Mouse (Mus musculus): ENCODE data around the gene Acvr1. TPM values are rescaled to one million over a fixed set of nuclear protein-coding genes. Genes with fewer than 3 reads are reported as not detected.

Acvr1 gene
- total and polyA plus RNA-seq, 2 experiments from 2014 or later, result 4.1 to 10.0 TPM

DNA sequence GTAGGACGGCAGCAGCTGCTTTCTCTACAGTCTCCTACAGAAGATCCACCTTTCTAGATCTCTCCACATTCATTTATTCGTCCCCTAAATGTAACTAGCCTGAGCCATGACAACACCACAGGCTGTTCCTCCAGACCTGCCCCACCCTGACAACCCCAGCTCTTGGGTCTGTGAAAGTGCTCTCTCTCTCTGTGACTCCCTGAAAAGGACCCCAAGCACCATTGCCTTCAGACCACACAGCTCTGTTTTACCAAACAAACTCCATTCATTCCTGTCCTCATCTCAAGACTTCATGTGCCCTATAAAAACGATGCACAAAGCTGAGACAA is 208.9 kb downstream of the Acvr1 start:
- H3K9me3 ChIP-seq (ENCODE audit: low read length), result no peaks in the 10 kb centered on the region
- ATAC-seq (ENCODE audit: low FRiP score), result 0 out of 2 replicates have a peak, but pooled peaks have one; percentile 2
- WGBS, result 13% methylated on average over 3 of the region's 3 CpGs
- H3K4me3 ChIP-seq (ENCODE audit: low read depth, low read length), result peak overlapping the region; percentile 58
- no peak overlapping the region for H3K27ac ChIP-seq (ENCODE audit: low read depth, low read length)
- H3K9ac ChIP-seq (replicated peaks; ENCODE audit: low read length, poor library complexity, severe bottlenecking), result no peak overlapping the region; the same call in 1 of the 2 replicates
- H3K27me3 ChIP-seq (ENCODE audit: insufficient read depth, low read length), result no peaks in the 10 kb centered on the region
- no peak for DNase-seq (ENCODE audit: low spot score)
- no peaks in the 10 kb centered on the region for H3K36me3 ChIP-seq (ENCODE audit: insufficient read depth, low read length)
- no peaks in the 10 kb centered on the region for H3K4me1 ChIP-seq (ENCODE audit: insufficient read depth, low read length)
- peak overlapping the region; percentile 100 for H3K4me2 ChIP-seq (ENCODE audit: low read depth, low read length, poor library complexity, severe bottlenecking)
- no peak for TF ChIP-seq CTCF (IDR thresholded peaks at IDR 0.05)

- ATAC-seq (ENCODE audit: low FRiP score) (peak; percentile 78), DNase-seq (ENCODE audit: low spot score) (peak; percentile 40)
- Histone ChIP-seq H3K27ac (ENCODE audit: low read depth, low read length) (no peak within 1 kb of the TSS), H3K36me3 (ENCODE audit: insufficient read depth, low read length) (no peaks in the 10 kb centered on the region), H3K27me3 (ENCODE audit: insufficient read depth, low read length) (no peaks in the 10 kb centered on the region), H3K4me2 (ENCODE audit: low read depth, low read length, poor library complexity, severe bottlenecking) (peak within 1 kb of the TSS; percentile 100), H3K4me1 (ENCODE audit: insufficient read depth, low read length) (no peaks in the 10 kb centered on the region), H3K4me3 (ENCODE audit: low read depth, low read length) (peak within 1 kb of the TSS; percentile 58), H3K9ac (replicated peaks; ENCODE audit: low read length, poor library complexity, severe bottlenecking) (peak within 1 kb of the TSS; percentile 55), H3K9me3 (ENCODE audit: low read length) (no peaks in the 10 kb centered on the region)
- WGBS, result under 1% methylated on average over 51 of the region's 65 CpGs
- no peak for TF ChIP-seq CTCF (IDR thresholded peaks at IDR 0.05)
Measured at GRCm38 (mm10) chr2:58357414-58358131, 209.4 kb downstream of the Acvr1 start, which contains the start of gene Acvr1c. TSS of gene Acvr1c (minus strand) at chr2:58357895.

GRCm38 (mm10) chr2:58357068-58357413 is 209.9 kb downstream of the Acvr1 start:
- TF ChIP-seq CTCF (IDR thresholded peaks at IDR 0.05), result no peak
- Histone ChIP-seq H3K4me2 (ENCODE audit: low read depth, low read length, poor library complexity, severe bottlenecking) (peak overlapping the region; percentile 100), H3K9ac (replicated peaks; ENCODE audit: low read length, poor library complexity, severe bottlenecking) (peak overlapping the region; percentile 55; the same call in 1 of the 2 replicates), H3K27me3 (ENCODE audit: insufficient read depth, low read length) (no peaks in the 10 kb centered on the region), H3K9me3 (ENCODE audit: low read length) (no peaks in the 10 kb centered on the region), H3K27ac (ENCODE audit: low read depth, low read length) (no peak overlapping the region), H3K4me1 (ENCODE audit: insufficient read depth, low read length) (no peaks in the 10 kb centered on the region), H3K36me3 (ENCODE audit: insufficient read depth, low read length) (no peaks in the 10 kb centered on the region), H3K4me3 (ENCODE audit: low read depth, low read length) (peak overlapping the region; percentile 58)
- peak; percentile 69; the same call in 1 of the 2 replicates for ATAC-seq (ENCODE audit: low FRiP score)
- DNase-seq (ENCODE audit: low spot score), result no peak
- under 1% methylated on average over 7 of the region's 7 CpGs for WGBS

DNA sequence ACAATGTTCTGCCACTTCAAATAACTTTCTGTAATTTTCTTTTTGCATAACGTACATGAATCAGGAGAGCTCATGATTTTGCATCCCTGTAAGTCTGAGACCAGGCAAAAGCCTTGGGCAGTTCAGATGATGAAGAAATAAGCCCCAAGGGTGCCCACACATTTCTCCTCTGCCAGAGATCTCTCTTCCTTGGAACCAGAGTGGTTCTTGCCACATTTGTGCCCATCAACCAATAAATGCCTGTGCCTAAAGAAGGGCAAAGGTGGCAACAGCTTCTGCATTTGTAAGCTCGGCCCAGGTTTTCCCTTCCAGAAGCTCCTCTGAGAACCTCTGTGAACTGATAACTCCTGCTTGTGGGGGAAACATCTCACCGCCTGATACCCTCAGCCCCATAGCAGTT is 212.6 kb downstream of the Acvr1 start:
- Histone ChIP-seq H3K36me3 (ENCODE audit: insufficient read depth, low read length) (no peaks in the 10 kb centered on the region), H3K4me1 (ENCODE audit: insufficient read depth, low read length) (no peaks in the 10 kb centered on the region), H3K27me3 (ENCODE audit: insufficient read depth, low read length) (no peaks in the 10 kb centered on the region), H3K9ac (replicated peaks; ENCODE audit: low read length, poor library complexity, severe bottlenecking) (no peak overlapping the region), H3K4me3 (ENCODE audit: low read depth, low read length) (no peak overlapping the region), H3K27ac (ENCODE audit: low read depth, low read length) (no peak overlapping the region), H3K4me2 (ENCODE audit: low read depth, low read length, poor library complexity, severe bottlenecking) (no peak overlapping the region), H3K9me3 (ENCODE audit: low read length) (no peaks in the 10 kb centered on the region)
- WGBS, result 88% methylated on average over 3 of the region's 3 CpGs
- ATAC-seq (ENCODE audit: low FRiP score), result no peak
- no peak for TF ChIP-seq CTCF (IDR thresholded peaks at IDR 0.05)
- no peak for DNase-seq (ENCODE audit: low spot score)

GRCm38 (mm10) chr2:58352846-58353245 is 214.1 kb downstream of the Acvr1 start:
- Histone ChIP-seq H3K4me1 (ENCODE audit: insufficient read depth, low read length) (no peaks in the 10 kb centered on the region), H3K27ac (ENCODE audit: low read depth, low read length) (no peak overlapping the region), H3K27me3 (ENCODE audit: insufficient read depth, low read length) (no peaks in the 10 kb centered on the region), H3K9ac (replicated peaks; ENCODE audit: low read length, poor library complexity, severe bottlenecking) (no peak overlapping the region), H3K4me3 (ENCODE audit: low read depth, low read length) (no peak overlapping the region), H3K36me3 (ENCODE audit: insufficient read depth, low read length) (no peaks in the 10 kb centered on the region), H3K4me2 (ENCODE audit: low read depth, low read length, poor library complexity, severe bottlenecking) (no peak overlapping the region), H3K9me3 (ENCODE audit: low read length) (no peaks in the 10 kb centered on the region)
- DNase-seq (ENCODE audit: low spot score) (no peak), ATAC-seq (ENCODE audit: low FRiP score) (no peak)
- 81% methylated on average over 5 of the region's 5 CpGs for WGBS
- TF ChIP-seq CTCF (IDR thresholded peaks at IDR 0.05), result no peak

- Histone ChIP-seq H3K4me3 (ENCODE audit: low read depth, low read length) (no peak overlapping the region), H3K36me3 (ENCODE audit: insufficient read depth, low read length) (no peaks in the 10 kb centered on the region), H3K4me2 (ENCODE audit: low read depth, low read length, poor library complexity, severe bottlenecking) (no peak overlapping the region), H3K4me1 (ENCODE audit: insufficient read depth, low read length) (no peaks in the 10 kb centered on the region), H3K9me3 (ENCODE audit: low read length) (no peaks in the 10 kb centered on the region), H3K9ac (replicated peaks; ENCODE audit: low read length, poor library complexity, severe bottlenecking) (no peak overlapping the region), H3K27ac (ENCODE audit: low read depth, low read length) (no peak overlapping the region), H3K27me3 (ENCODE audit: insufficient read depth, low read length) (no peaks in the 10 kb centered on the region)
- DNase-seq (ENCODE audit: low spot score), result no peak
- 90% methylated on average over 2 of the region's 2 CpGs for WGBS
- no peak for TF ChIP-seq CTCF (IDR thresholded peaks at IDR 0.05)
- ATAC-seq (ENCODE audit: low FRiP score), result no peak
Measured at GRCm38 (mm10) chr2:58350657-58351056, 216.3 kb downstream of the Acvr1 start.

Other genes with a start within 250 kb of the Acvr1 start
- gene Acvr1c, start 209.3 kb downstream of the Acvr1 start, total RNA-seq (2014; rRNA removed), result 0.76 and 0.99 TPM in 2 replicates
- gene Acvr1c, start 209.3 kb downstream of the Acvr1 start, polyA plus RNA-seq (2015; fragmentation: Nextera tagmentation; extraction: Ambion mirVana), result 0.45 and 0.67 TPM in 2 replicates
- gene Gm17409, start 97.0 kb downstream of the Acvr1 start, total RNA-seq (2014; rRNA removed), result not detected in 2 replicates
- not detected in 2 replicates for gene Gm17409, start 97.0 kb downstream of the Acvr1 start, polyA plus RNA-seq (2015; fragmentation: Nextera tagmentation; extraction: Ambion mirVana)
- 6.7 and 11.6 TPM in 2 replicates for gene Upp2, start 141 bp upstream of the Acvr1 start, total RNA-seq (2014; rRNA removed)
- gene Upp2, start 141 bp upstream of the Acvr1 start, polyA plus RNA-seq (2015; fragmentation: Nextera tagmentation; extraction: Ambion mirVana), result 9.8 and 11.6 TPM in 2 replicates

Data from midbrain, postnatal 0 days (tissue).